Mouse (Mus musculus): Measurements from ENCODE around the gene Gm7029.
A peak's percentile ranks its signal among the peaks of the same experiment; 100 is the strongest.

Gm7029 gene

GRCm38 (mm10) chr17:33914969-33915391 lies 41.3 kb downstream of the Gm7029 start:
- no peak for DNase-seq

- peak; percentile 98 to 99 for DNase-seq
Measured at GRCm38 (mm10) chr17:33915671-33916250, 42.1 kb downstream of the Gm7029 start, which contains the start of the genes Tapbp and Zbtb22. Tapbp (plus strand) TSS chr17:33915899. Zbtb22 (plus strand) TSS chr17:33915904.

GRCm38 (mm10) chr17:33916294-33916693 lies 42.7 kb downstream of the Gm7029 start:
- no peak for DNase-seq

GRCm38 (mm10) chr17:33916847-33917655 lies 43.4 kb downstream of the Gm7029 start:
- no peak for DNase-seq

- DNase-seq, result no peak
Measured at GRCm38 (mm10) chr17:33917656-33918292, 44.1 kb downstream of the Gm7029 start.

GRCm38 (mm10) chr17:33918293-33919203 lies 44.9 kb downstream of the Gm7029 start:
- peak; percentile 41 to 50 for DNase-seq

GRCm38 (mm10) chr17:33919351-33920281 lies 46.0 kb downstream of the Gm7029 start:
- peak; percentile 96 to 97 for DNase-seq

GRCm38 (mm10) chr17:33920282-33921097 lies 46.9 kb downstream of the Gm7029 start:
- DNase-seq, result peak; percentile 85 to 88

GRCm38 (mm10) chr17:33921361-33921760 lies 47.7 kb downstream of the Gm7029 start:
- no peak for DNase-seq
